Mouse (Mus musculus) C2C12 (cell line): ENCODE results near the gene Otp. TPM values are rescaled to one million over a fixed set of nuclear protein-coding genes. Genes with fewer than 3 reads are reported as not detected.

Source experiments
- H3K27me3 ChIP-seq: one replicate; pipeline ENCODE4 v1.6.1; 2011; ENCODE audit not compliant: control insufficient read depth, insufficient read depth, insufficient read length
- H3K36me3 ChIP-seq: one replicate; pipeline ENCODE4 v1.6.1; 2011; ENCODE audit not compliant: control insufficient read depth, insufficient read depth
- H3K4me3 ChIP-seq: one replicate; pipeline ENCODE4 v1.5.1; 2011; ENCODE audit warnings: mild to moderate bottlenecking, control low read depth; ENCODE audit not compliant: poor library complexity, insufficient read depth, severe bottlenecking
- H3K79me2 ChIP-seq: one replicate; pipeline ENCODE4 v1.6.1; 2011; ENCODE audit not compliant: control insufficient read depth, insufficient read depth
- H3K79me3 ChIP-seq: one replicate; pipeline ENCODE4 v1.6.1; 2011; ENCODE audit warnings: low read depth, control low read depth
- H3ac ChIP-seq: one replicate; pipeline ENCODE3; 2011; ENCODE audit warnings: low read depth; ENCODE audit not compliant: control insufficient read depth, insufficient read length
- CEBPB ChIP-seq: IDR thresholded peaks from one replicate; pipeline ENCODE4 v1.6.1; 2011; ENCODE audit warnings: low read depth, mild to moderate bottlenecking, control low read depth, moderate library complexity
- CTCF ChIP-seq: IDR thresholded peaks from one replicate; pipeline ENCODE4 v1.5.1; 2011; ENCODE audit not compliant: control insufficient read depth, insufficient read depth, insufficient read length
- FOSL1 ChIP-seq: IDR thresholded peaks from one replicate; pipeline ENCODE4 v1.8.0; 2011; ENCODE audit warnings: mild to moderate bottlenecking, low read length; ENCODE audit not compliant: poor library complexity, insufficient read depth, severe bottlenecking
- MAX ChIP-seq: IDR thresholded peaks from one replicate; pipeline ENCODE4 v1.6.1; 2011; ENCODE audit warnings: mild to moderate bottlenecking, control low read depth
- MYOD1 ChIP-seq: IDR thresholded peaks from one replicate; pipeline ENCODE4 v1.6.1; 2011; ENCODE audit warnings: low read depth; ENCODE audit not compliant: control insufficient read depth, insufficient read length
- MYOG ChIP-seq: IDR thresholded peaks from one replicate; pipeline ENCODE4 v1.6.1; 2011; ENCODE audit not compliant: control insufficient read depth, insufficient read length; ENCODE audit errors: extremely low read depth
- USF1 ChIP-seq: IDR thresholded peaks from one replicate; pipeline ENCODE4 v1.6.1; 2011; ENCODE audit warnings: low read depth, mild to moderate bottlenecking, control low read depth, moderate library complexity
- polyA plus RNA-seq: library from polyadenylated mRNA; unstranded; fragments of >200 nt; fragmentation: generic; extraction: Trizol; gene quantifications from one replicate; pipeline ENCODE4 v1.2.1, GENCODE M21; 2012; ENCODE audit warnings: missing spikeins

Gene Otp
- polyA plus RNA-seq, 1 experiment: not detected

- Histone ChIP-seq H3ac (no peak overlapping the region), H3K27me3 (peaks cover 55% of the 10 kb centered on the region), H3K79me2 (no peaks in the 10 kb centered on the region), H3K79me3 (no peaks in the 10 kb centered on the region), H3K4me3 (no peak overlapping the region), H3K36me3 (no peaks in the 10 kb centered on the region)
- TF ChIP-seq MAX: no peak
- TF ChIP-seq CTCF: no peak
- TF ChIP-seq MYOD1: no peak
- TF ChIP-seq FOSL1: no peak
- TF ChIP-seq MYOG: no peak
- TF ChIP-seq USF1: no peak
- no peak for TF ChIP-seq CEBPB
Measured at GRCm38 (mm10) chr13:94874656-94875395, 576 bp upstream of the Otp start.

GRCm38 (mm10) chr13:94876286-94877210, 1.1 kb downstream of the Otp start:
- Histone ChIP-seq H3K79me3 (no peaks in the 10 kb centered on the region), H3K27me3 (peaks cover 47% of the 10 kb centered on the region), H3K36me3 (no peaks in the 10 kb centered on the region), H3K79me2 (no peaks in the 10 kb centered on the region), H3ac (no peak overlapping the region), H3K4me3 (no peak overlapping the region)
- TF ChIP-seq MAX (no peak), CEBPB (no peak)

- H3K36me3 ChIP-seq: no peaks in the 10 kb centered on the region
- TF ChIP-seq MYOG (no peak), MAX (no peak), CEBPB (no peak)
- H3K27me3 ChIP-seq: peaks cover 46% of the 10 kb centered on the region
- no peaks in the 10 kb centered on the region for H3K79me2 ChIP-seq
- no peaks in the 10 kb centered on the region for H3K79me3 ChIP-seq
- no peak overlapping the region for H3ac ChIP-seq
- no peak overlapping the region for H3K4me3 ChIP-seq
Measured at GRCm38 (mm10) chr13:94877211-94877590, 1.8 kb downstream of the Otp start.

- no peaks in the 10 kb centered on the region for H3K79me3 ChIP-seq
- H3K36me3 ChIP-seq: no peaks in the 10 kb centered on the region
- no peaks in the 10 kb centered on the region for H3K79me2 ChIP-seq
- no peak for TF ChIP-seq MAX
- TF ChIP-seq CEBPB: no peak
- H3ac ChIP-seq: no peak overlapping the region
- H3K27me3 ChIP-seq: peaks cover 46% of the 10 kb centered on the region
- H3K4me3 ChIP-seq: no peak overlapping the region
Measured at GRCm38 (mm10) chr13:94877991-94878745, 2.8 kb downstream of the Otp start.

GRCm38 (mm10) chr13:94881201-94881600, 5.8 kb downstream of the Otp start:
- H3K79me3 ChIP-seq: no peaks in the 10 kb centered on the region
- no peak for TF ChIP-seq USF1
- no peak for TF ChIP-seq CTCF
- TF ChIP-seq FOSL1: no peak
- no peak for TF ChIP-seq MAX
- TF ChIP-seq MYOD1: no peak
- TF ChIP-seq MYOG: no peak
- no peak for TF ChIP-seq CEBPB
- H3K36me3 ChIP-seq: no peaks in the 10 kb centered on the region
- no peaks in the 10 kb centered on the region for H3K79me2 ChIP-seq
- H3K4me3 ChIP-seq: no peak overlapping the region
- peaks cover 52% of the 10 kb centered on the region for H3K27me3 ChIP-seq
- H3ac ChIP-seq: no peak overlapping the region

- H3K36me3 ChIP-seq: no peaks in the 10 kb centered on the region
- peaks cover 41% of the 10 kb centered on the region for H3K27me3 ChIP-seq
- H3ac ChIP-seq: no peak overlapping the region
- H3K4me3 ChIP-seq: no peak overlapping the region
- H3K79me2 ChIP-seq: no peaks in the 10 kb centered on the region
- TF ChIP-seq MYOG (no peak), MAX (no peak), USF1 (no peak), CTCF (no peak), CEBPB (no peak), FOSL1 (no peak), MYOD1 (no peak)
- no peaks in the 10 kb centered on the region for H3K79me3 ChIP-seq
Measured at GRCm38 (mm10) chr13:94882221-94882620, 6.8 kb downstream of the Otp start.
